Mouse (Mus musculus) midbrain, embryonic 16.5 days (tissue): ENCODE results near the gene Epas1. TPM values are rescaled to one million over a fixed set of nuclear protein-coding genes. Genes with fewer than 3 reads are reported as not detected.

ENCODE experiments used
- ATAC-seq: fragments of 200-750 bp; cut with Nextera tagmentation; 2 replicates; pipeline ENCODE4 v1.8.0; 2017; ENCODE audit warnings: moderate TSS enrichment
- H3K27ac ChIP-seq: fragments of 300-500 bp; sonication (generic); 2 replicates; pipeline ENCODE4 v1.5.1; 2014; ENCODE audit warnings: mild to moderate bottlenecking, low read length, mixed read lengths
- H3K27me3 ChIP-seq: fragments of 300-500 bp; sonication (generic); 2 replicates; pipeline ENCODE4 v1.6.1; 2014; ENCODE audit warnings: low read depth, low read length, mixed read lengths; ENCODE audit not compliant: control insufficient read depth, insufficient read depth
- H3K36me3 ChIP-seq: fragments of 300-500 bp; sonication (generic); 2 replicates; pipeline ENCODE4 v1.6.1; 2014; ENCODE audit warnings: mild to moderate bottlenecking, low read length, moderate library complexity, mixed read lengths; ENCODE audit not compliant: control insufficient read depth, insufficient read depth
- H3K4me1 ChIP-seq: fragments of 300-500 bp; sonication (generic); 2 replicates; pipeline ENCODE4 v1.6.1; 2014; ENCODE audit warnings: mild to moderate bottlenecking, low read length, mixed read lengths; ENCODE audit not compliant: control insufficient read depth, insufficient read depth
- H3K4me2 ChIP-seq: fragments of 300-500 bp; sonication (generic); 2 replicates; pipeline ENCODE4 v1.6.1; 2014; ENCODE audit warnings: mild to moderate bottlenecking, low read length, mixed read lengths
- H3K4me3 ChIP-seq: fragments of 300-500 bp; sonication (generic); 2 replicates; pipeline ENCODE4 v1.5.1; 2014; ENCODE audit warnings: low read depth, mild to moderate bottlenecking, low read length, moderate library complexity, mixed read lengths
- H3K9ac ChIP-seq: fragments of 300-500 bp; sonication (generic); 2 replicates; pipeline ENCODE4 v1.6.1; 2014; ENCODE audit warnings: low read depth, low read length, mixed read lengths
- H3K9me3 ChIP-seq: fragments of 300-500 bp; sonication (generic); replicated peaks from 2 replicates; pipeline ENCODE4 v1.6.1; 2014; ENCODE audit warnings: mild to moderate bottlenecking, low read length, mixed read lengths; ENCODE audit not compliant: control insufficient read depth, poor library complexity, severe bottlenecking
- WGBS: fragments of 180-500 bp; shearing (Covaris S2); extraction: QIAGEN DNeasy Blood & Tissue Kit; methylation state at CpG from one replicate; pipeline ENCODE4 v1.1.7; 2014; 5-methylcytosine and 5-hydroxymethylcytosine counted together
- polyA plus RNA-seq: library from polyadenylated mRNA; unstranded; fragments of >200 nt; fragmentation: Nextera tagmentation; extraction: Ambion mirVana; gene quantifications from 2 replicates; pipeline ENCODE4 v1.2.1, GENCODE M21; 2015

Gene Epas1
- polyA plus RNA-seq, 1 experiment from 2014 or later, result 5.4 TPM

- Histone ChIP-seq H3K9me3 (no peaks in the 10 kb centered on the region), H3K27ac (no peak overlapping the region), H3K4me3 (no peak overlapping the region), H3K9ac (no peak overlapping the region), H3K36me3 (no peaks in the 10 kb centered on the region), H3K4me2 (no peak overlapping the region), H3K4me1 (no peaks in the 10 kb centered on the region), H3K27me3 (no peaks in the 10 kb centered on the region)
- 66% methylated on average over 9 of the region's 9 CpGs for WGBS
- ATAC-seq, result no peak
These were observed 97.3 kb downstream of the Epas1 start for GRCm38 (mm10) chr17:86850700-86851337.

- Histone ChIP-seq H3K4me3 (no peak overlapping the region), H3K4me1 (no peaks in the 10 kb centered on the region), H3K4me2 (no peak overlapping the region), H3K36me3 (no peaks in the 10 kb centered on the region), H3K9ac (no peak overlapping the region), H3K27ac (no peak overlapping the region), H3K9me3 (no peaks in the 10 kb centered on the region), H3K27me3 (no peaks in the 10 kb centered on the region)
- ATAC-seq, result no peak
- 83% methylated on average over 2 of the region's 2 CpGs for WGBS
These were observed 98.3 kb downstream of the Epas1 start for GRCm38 (mm10) chr17:86851782-86852181.

- Histone ChIP-seq H3K4me1 (no peaks in the 10 kb centered on the region), H3K9ac (no peak overlapping the region), H3K27me3 (no peaks in the 10 kb centered on the region), H3K9me3 (no peaks in the 10 kb centered on the region), H3K4me2 (no peak overlapping the region), H3K4me3 (no peak overlapping the region), H3K27ac (no peak overlapping the region), H3K36me3 (no peaks in the 10 kb centered on the region)
- WGBS, result 75% methylated on average over 13 of the region's 13 CpGs
- no peak for ATAC-seq
These were observed 99.1 kb downstream of the Epas1 start for GRCm38 (mm10) chr17:86852591-86853031.

- H3K4me2 ChIP-seq, result no peak overlapping the region
- H3K9ac ChIP-seq, result no peak overlapping the region
- H3K27me3 ChIP-seq, result 0 out of 2 replicates have a peak, but pooled peaks cover 3% of the 10 kb centered on the region
- no peak overlapping the region for H3K27ac ChIP-seq
- H3K4me3 ChIP-seq, result no peak overlapping the region
- WGBS, result 66% methylated on average over 8 of the region's 8 CpGs
- H3K4me1 ChIP-seq, result no peaks in the 10 kb centered on the region
- H3K9me3 ChIP-seq, result no peaks in the 10 kb centered on the region
- no peak for ATAC-seq
- no peaks in the 10 kb centered on the region for H3K36me3 ChIP-seq
These were observed 117.1 kb downstream of the Epas1 start for GRCm38 (mm10) chr17:86870586-86870985.

- H3K9ac ChIP-seq, result no peak overlapping the region
- no peaks in the 10 kb centered on the region for H3K9me3 ChIP-seq
- 84% methylated on average over 6 of the region's 6 CpGs for WGBS
- no peak overlapping the region for H3K4me2 ChIP-seq
- H3K36me3 ChIP-seq, result no peaks in the 10 kb centered on the region
- no peak overlapping the region for H3K27ac ChIP-seq
- 0 out of 2 replicates have a peak, but pooled peaks cover 5% of the 10 kb centered on the region for H3K27me3 ChIP-seq
- no peak for ATAC-seq
- H3K4me3 ChIP-seq, result no peak overlapping the region
- H3K4me1 ChIP-seq, result no peaks in the 10 kb centered on the region
These were observed 119.1 kb downstream of the Epas1 start for GRCm38 (mm10) chr17:86872643-86873042.

GRCm38 (mm10) chr17:86876940-86877339 lies 123.4 kb downstream of the Epas1 start:
- no peak for ATAC-seq

GRCm38 (mm10) chr17:86877747-86878146 lies 124.2 kb downstream of the Epas1 start:
- Histone ChIP-seq H3K4me1 (peaks cover 2% of the 10 kb centered on the region; the same call in 1 of the 2 replicates), H3K27ac (no peak overlapping the region), H3K27me3 (0 out of 2 replicates have a peak, but pooled peaks cover 5% of the 10 kb centered on the region), H3K4me2 (no peak overlapping the region), H3K36me3 (no peaks in the 10 kb centered on the region), H3K4me3 (no peak overlapping the region), H3K9me3 (no peaks in the 10 kb centered on the region), H3K9ac (no peak overlapping the region)
- no peak for ATAC-seq
- WGBS, result 84% methylated on average over 2 of the region's 2 CpGs

More at GRCm38 (mm10) chr17:86876940-86877339, 123.4 kb downstream of the Epas1 start:
- H3K4me3 ChIP-seq, result no peak overlapping the region
- 0 out of 2 replicates have a peak, but pooled peaks cover 5% of the 10 kb centered on the region for H3K27me3 ChIP-seq
- WGBS, result 90% methylated on average over 9 of the region's 9 CpGs
- H3K27ac ChIP-seq, result no peak overlapping the region
- no peak overlapping the region for H3K9ac ChIP-seq
- H3K9me3 ChIP-seq, result no peaks in the 10 kb centered on the region
- H3K4me1 ChIP-seq, result peaks cover 2% of the 10 kb centered on the region; the same call in 1 of the 2 replicates
- no peak overlapping the region for H3K4me2 ChIP-seq
- H3K36me3 ChIP-seq, result no peaks in the 10 kb centered on the region

GRCm38 (mm10) chr17:86880056-86880455 lies 126.6 kb downstream of the Epas1 start:
- Histone ChIP-seq H3K4me3 (no peak overlapping the region), H3K36me3 (no peaks in the 10 kb centered on the region), H3K27me3 (0 out of 2 replicates have a peak, but pooled peaks cover 2% of the 10 kb centered on the region), H3K4me1 (peaks cover 2% of the 10 kb centered on the region; the same call in 1 of the 2 replicates), H3K4me2 (no peak overlapping the region), H3K27ac (no peak overlapping the region), H3K9ac (no peak overlapping the region), H3K9me3 (no peaks in the 10 kb centered on the region)
- WGBS, result 42% methylated on average over 10 of the region's 10 CpGs
- no peak for ATAC-seq

- Histone ChIP-seq H3K4me2 (no peak overlapping the region), H3K4me3 (no peak overlapping the region), H3K4me1 (peaks cover 2% of the 10 kb centered on the region; the same call in 1 of the 2 replicates), H3K36me3 (no peaks in the 10 kb centered on the region), H3K9ac (no peak overlapping the region), H3K27ac (no peak overlapping the region), H3K9me3 (no peaks in the 10 kb centered on the region), H3K27me3 (0 out of 2 replicates have a peak, but pooled peaks cover 2% of the 10 kb centered on the region)
- WGBS, result 87% methylated on average over 4 of the region's 4 CpGs
- no peak for ATAC-seq
These were observed 127.1 kb downstream of the Epas1 start for GRCm38 (mm10) chr17:86880461-86881044.
